Mouse (Mus musculus): ENCODE data around the gene 1700001J03Rik.
"Not testable (repeated sequence)": the region's sequence is repeated elsewhere in the genome, so short reads cannot be mapped to it uniquely, and the experiment has no call there.

Gene 1700001J03Rik

GRCm38 (mm10) chr5:146185204-146185603, at the start of gene 1700001J03Rik:
TSS of gene 1700001J03Rik (minus strand) at chr5:146185304.
- not testable (repeated sequence) for DNase-seq (ENCODE audit: low read depth in 1 of 2, low spot score in 2 of 2)

- DNase-seq (ENCODE audit: low read depth in 1 of 2, low spot score in 2 of 2) = no peak
These were observed 49.2 kb upstream of the 1700001J03Rik start for GRCm38 (mm10) chr5:146234336-146234735.

DNA sequence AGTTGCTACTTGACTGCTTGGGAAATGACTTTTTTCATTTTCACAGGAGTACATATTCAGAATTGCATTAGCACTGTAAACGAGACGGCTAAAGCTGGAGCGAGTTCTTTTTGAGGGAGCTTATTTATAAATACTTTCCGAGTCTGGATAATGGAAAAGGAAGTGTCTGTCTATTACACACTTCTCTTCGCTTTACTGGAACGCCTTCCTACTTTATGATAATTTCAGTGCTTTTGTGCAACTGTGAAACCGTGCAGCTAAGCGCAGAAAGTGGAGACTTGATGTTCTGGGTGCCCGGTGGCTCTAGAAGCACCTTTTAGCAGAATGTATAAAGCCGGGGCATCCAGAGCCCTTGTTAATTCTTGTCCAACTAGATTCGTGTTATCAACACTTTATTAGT, 47.7 kb upstream of the 1700001J03Rik start:
- DNase-seq (ENCODE audit: low read depth in 1 of 2, low spot score in 2 of 2) = no peak

DNA sequence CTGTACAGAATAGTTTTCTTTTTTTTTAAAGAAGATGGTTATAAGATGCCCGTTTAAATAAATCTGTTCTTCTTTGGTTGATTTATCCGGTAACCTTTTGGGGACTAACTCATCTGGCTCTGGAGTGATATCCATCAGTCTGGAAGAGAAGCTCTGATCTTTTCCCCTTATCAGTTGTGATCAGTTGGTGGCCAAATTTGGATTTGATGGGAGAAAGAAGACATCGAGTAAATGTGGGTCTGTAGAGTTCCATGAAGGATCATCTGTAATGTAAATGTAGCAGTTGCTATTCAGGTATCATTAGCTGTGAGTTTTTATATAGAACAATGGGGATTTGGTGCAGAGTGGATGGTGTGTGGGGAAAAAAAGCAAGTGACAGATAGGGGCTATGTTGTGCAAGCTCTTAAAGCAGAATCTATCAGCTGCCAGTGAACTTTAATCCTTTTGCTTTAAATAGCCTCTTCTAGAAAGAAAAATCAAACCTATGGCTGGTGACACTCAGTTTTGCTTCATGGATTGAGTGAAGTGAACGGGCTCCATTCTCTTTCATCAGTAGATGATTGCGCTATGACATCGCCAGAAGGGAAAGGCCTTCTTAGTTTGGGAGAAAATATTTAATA, 47.1 kb upstream of the 1700001J03Rik start:
- no peak for DNase-seq (ENCODE audit: low read depth in 1 of 2, low spot score in 2 of 2)

DNA sequence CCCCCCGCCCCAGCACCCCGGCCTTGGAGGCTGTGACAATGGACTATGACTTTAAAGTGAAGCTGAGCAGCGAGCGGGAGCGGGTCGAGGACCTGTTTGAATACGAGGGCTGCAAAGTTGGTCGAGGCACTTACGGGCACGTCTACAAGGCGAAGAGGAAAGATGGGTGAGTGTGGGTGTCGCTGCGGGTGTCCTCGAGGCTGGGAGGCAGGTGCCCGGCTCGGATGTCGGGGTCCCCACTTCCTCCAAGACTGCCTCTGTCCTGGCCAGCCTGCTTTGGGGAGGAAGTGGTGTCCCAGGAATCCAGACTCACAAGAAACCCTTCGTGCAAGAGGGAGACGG, 46.5 kb upstream of the 1700001J03Rik start:
- no peak for DNase-seq (ENCODE audit: low read depth in 1 of 2, low spot score in 2 of 2)

DNA sequence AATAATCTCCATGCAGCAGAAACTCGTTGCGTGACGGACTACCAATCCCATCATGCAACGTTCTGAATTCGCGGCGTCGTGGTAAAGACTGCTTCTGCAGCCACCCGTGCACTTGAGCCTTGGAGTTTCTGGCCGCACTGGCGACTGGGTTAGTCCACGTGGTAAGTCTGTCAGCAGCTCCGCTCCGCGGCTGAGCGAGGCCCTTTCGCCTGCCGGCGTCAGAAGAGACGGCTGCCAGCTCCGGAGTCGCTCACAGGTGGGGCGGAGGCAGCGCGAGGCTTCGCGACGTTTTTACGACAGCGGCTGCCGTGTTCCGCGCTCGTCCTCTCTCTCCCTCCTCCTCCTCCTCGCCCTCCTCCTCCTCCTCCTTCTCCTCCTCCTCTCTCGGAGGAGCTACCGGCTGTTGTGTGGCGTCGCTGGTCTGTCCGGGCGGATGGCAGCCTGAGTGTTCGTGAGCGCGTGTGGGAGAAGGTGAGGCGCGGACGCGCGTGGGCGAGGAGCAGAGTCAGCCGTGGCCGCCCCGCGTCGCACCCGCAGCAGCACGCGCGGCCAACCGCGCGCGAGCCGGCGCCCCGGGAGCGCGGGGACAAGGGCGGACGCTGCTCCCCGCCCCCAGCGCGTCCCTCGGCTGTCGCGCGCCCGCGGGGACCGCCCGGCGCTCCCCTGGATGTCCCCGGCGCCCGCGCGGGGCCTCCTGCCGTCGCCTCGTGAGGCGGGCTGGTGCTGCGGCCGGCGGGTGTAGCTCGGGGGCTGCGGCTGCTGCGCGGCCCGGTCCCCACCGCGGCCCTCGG, 46.0 kb upstream of the 1700001J03Rik start, which contains the start of gene Cdk8:
Cdk8 (plus strand) TSS at position 367 of the 791 bp plus-strand sequence.
- peak; percentile 42 to 74 for DNase-seq (ENCODE audit: low read depth in 1 of 2, low spot score in 2 of 2)

GRCm38 (mm10) chr5:146229869-146230650, 45.0 kb upstream of the 1700001J03Rik start:
- no peak for DNase-seq (ENCODE audit: low read depth in 1 of 2, low spot score in 2 of 2)

- DNase-seq (ENCODE audit: low read depth in 1 of 2, low spot score in 2 of 2) = no peak
These were observed 42.4 kb upstream of the 1700001J03Rik start for GRCm38 (mm10) chr5:146227496-146227895.

DNA sequence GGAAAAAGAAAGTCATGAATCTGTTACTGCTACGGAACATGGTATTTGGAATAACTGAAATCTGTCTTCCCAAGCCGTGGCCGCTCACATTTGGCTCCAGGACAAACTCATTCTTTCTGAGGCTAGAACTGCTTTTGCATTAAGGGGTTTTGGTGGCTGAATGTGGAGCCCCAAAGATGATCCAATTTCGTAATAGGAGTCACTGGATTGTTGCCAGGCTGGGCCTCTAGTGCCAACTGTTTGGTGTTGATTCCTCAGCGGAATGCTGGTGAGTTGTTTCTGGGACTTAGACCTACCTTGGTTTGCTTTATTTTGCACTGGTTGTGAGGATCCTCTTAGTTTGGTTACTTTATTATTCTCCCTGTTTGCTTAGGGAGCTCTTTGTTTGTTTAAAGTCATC, 38.7 kb upstream of the 1700001J03Rik start:
- no peak for DNase-seq (ENCODE audit: low read depth in 1 of 2, low spot score in 2 of 2)

GRCm38 (mm10) chr5:146221722-146222121, 36.6 kb upstream of the 1700001J03Rik start:
- DNase-seq (ENCODE audit: low read depth in 1 of 2, low spot score in 2 of 2) = no peak

DNA sequence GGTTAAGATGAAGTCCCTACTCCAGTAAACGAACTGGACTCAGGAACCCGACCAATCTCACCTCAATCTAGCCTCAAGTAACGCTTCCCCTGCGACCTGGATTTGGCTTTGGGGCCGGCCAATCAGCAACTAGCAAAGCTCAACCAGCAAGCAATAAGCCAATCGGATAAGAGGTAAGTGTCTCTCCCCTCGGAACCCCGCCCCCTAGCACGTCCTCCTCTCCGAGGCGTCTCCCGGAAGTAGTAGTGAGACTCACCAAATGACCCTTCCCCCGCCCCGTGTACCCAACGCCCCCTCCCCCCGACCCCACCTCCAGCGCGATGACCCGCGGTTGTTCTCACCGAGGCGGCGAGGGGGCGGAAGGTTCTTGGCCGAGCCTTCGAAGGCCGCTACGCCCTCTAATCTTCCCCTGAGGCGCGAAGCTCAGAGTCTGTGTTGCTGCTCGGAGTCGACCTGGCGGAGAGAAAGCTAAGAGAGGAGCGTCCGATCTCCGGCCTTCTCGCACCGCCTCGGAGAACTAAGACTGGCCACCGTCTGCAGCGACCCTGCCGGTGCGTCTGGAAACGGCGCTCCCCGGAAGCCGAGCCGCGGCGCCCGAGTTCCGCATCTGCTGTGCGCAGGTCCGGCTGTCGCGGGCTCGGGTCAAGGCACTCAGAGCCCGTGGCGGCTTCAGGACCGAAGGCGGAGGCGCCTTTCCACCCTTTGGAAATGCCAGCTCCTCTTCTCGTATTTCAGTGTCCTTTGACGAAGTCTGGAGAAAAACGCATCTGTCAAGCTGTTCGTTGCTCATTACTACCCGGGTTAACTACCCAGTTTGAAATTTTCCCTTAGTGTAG, 36.0 kb upstream of the 1700001J03Rik start, which contains the start of gene Rnf6:
Rnf6 (minus strand) TSS at position 677 of the 836 bp plus-strand sequence.
- peak; percentile 75 to 83 for DNase-seq (ENCODE audit: low read depth in 1 of 2, low spot score in 2 of 2)

GRCm38 (mm10) chr5:146220501-146220878, 35.4 kb upstream of the 1700001J03Rik start:
- no peak for DNase-seq (ENCODE audit: low read depth in 1 of 2, low spot score in 2 of 2)

GRCm38 (mm10) chr5:146205537-146205936, 20.4 kb upstream of the 1700001J03Rik start:
- no peak for DNase-seq (ENCODE audit: low read depth in 1 of 2, low spot score in 2 of 2)

GRCm38 (mm10) chr5:146203921-146204320, 18.8 kb upstream of the 1700001J03Rik start:
- DNase-seq (ENCODE audit: low read depth in 1 of 2, low spot score in 2 of 2) = no peak

- DNase-seq (ENCODE audit: low read depth in 1 of 2, low spot score in 2 of 2) = no peak
These were observed 15.5 kb upstream of the 1700001J03Rik start for GRCm38 (mm10) chr5:146200580-146200979.

- no peak for DNase-seq (ENCODE audit: low read depth in 1 of 2, low spot score in 2 of 2)
These were observed 14.4 kb upstream of the 1700001J03Rik start for GRCm38 (mm10) chr5:146199540-146199939.

GRCm38 (mm10) chr5:146199073-146199472, 14.0 kb upstream of the 1700001J03Rik start:
- DNase-seq (ENCODE audit: low read depth in 1 of 2, low spot score in 2 of 2) = no peak

DNA sequence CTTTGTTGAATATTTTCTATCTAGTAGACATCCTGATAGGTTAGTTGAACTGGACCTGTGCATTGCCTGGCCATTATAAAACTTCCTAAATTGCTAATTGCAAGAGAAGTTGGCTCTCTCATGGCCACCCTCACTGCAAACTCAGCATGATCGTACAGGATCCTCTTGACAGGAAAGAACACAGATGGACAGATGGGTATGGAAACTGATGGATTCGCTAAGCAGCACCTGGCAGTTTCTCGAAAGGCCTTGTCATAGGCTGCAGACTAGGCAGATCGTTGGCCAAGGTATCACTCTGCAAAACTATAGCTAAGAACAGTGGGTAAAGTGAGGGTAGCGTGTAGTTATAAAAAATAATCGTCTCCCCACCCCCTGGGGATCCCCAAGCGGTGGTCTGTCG, 8.3 kb upstream of the 1700001J03Rik start:
- DNase-seq (ENCODE audit: low read depth in 1 of 2, low spot score in 2 of 2) = no peak

GRCm38 (mm10) chr5:146190501-146191269, 5.6 kb upstream of the 1700001J03Rik start:
- DNase-seq (ENCODE audit: low read depth in 1 of 2, low spot score in 2 of 2) = no peak

GRCm38 (mm10) chr5:146190093-146190492, 5.0 kb upstream of the 1700001J03Rik start:
- DNase-seq (ENCODE audit: low read depth in 1 of 2, low spot score in 2 of 2) = no peak
